Mouse (Mus musculus): ENCODE data around the gene Prkcq. TPM values are rescaled to one million over a fixed set of nuclear protein-coding genes. Genes with fewer than 3 reads are reported as not detected.

The Prkcq gene
- polyA plus RNA-seq, 1 experiment from 2014 or later = 5.6 TPM

DNA sequence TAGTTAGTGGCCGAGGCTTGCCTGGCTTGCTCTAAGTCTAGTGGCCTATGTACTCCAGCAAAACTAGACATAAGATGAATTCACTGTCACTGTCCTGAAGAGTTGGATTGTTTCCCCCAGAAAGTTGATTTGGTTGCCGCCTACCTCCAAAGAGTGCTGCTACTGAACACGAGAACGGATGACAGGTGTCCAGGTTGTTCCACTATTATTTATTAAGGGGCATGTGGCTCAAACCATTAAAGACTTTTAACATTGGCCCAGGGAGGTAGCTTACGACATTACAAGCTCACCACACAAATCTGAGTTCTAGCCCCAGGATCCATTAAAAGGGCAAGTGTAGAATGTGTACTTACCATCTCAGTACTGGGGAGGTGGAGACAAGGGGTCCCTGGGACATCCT lies 92.9 kb downstream of the Prkcq start:
- H3K9me3 ChIP-seq (replicated peaks; ENCODE audit: low read length) = no peaks in the 10 kb centered on the region
- TF ChIP-seq CTCF (IDR thresholded peaks at IDR 0.05; ENCODE audit: low read depth) = no peak
- H3K4me3 ChIP-seq (replicated peaks; ENCODE audit: low read depth, low read length) = no peak overlapping the region
- no peaks in the 10 kb centered on the region for H3K27me3 ChIP-seq (ENCODE audit: insufficient read depth, low read length)
- WGBS = 83% methylated on average over 5 of the region's 5 CpGs
- no peak for DNase-seq (ENCODE audit: low spot score)
- ATAC-seq (replicated peaks; ENCODE audit: low FRiP score, low read depth) = no peak
- H3K4me1 ChIP-seq (replicated peaks; ENCODE audit: insufficient read depth, low read length) = no peaks in the 10 kb centered on the region
- no peaks in the 10 kb centered on the region for H3K36me3 ChIP-seq (ENCODE audit: insufficient read depth, low read length)
- H3K27ac ChIP-seq = no peak overlapping the region
- H3K9ac ChIP-seq (ENCODE audit: low read depth, low read length) = no peak overlapping the region
- H3K4me2 ChIP-seq (ENCODE audit: low read length) = no peak overlapping the region

DNA sequence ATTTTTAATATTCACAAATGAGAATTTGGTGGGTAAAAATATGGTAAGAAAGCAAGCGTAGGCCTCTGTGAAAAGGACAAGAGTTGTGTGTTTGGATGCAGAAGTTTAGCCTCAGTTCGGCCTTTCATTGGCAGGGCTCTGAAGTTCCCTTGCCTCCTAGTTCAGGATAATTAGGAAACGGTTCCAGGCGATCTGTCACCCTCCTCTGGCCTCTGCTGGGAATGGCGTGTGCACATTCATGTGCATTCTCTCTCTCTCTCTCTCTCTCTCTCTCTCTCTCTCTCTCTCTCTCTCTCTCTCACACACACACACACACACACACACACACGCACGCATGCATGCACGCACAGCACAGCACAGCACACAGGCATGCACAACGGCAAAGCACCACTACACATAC lies 93.5 kb downstream of the Prkcq start:
- Histone ChIP-seq H3K36me3 (ENCODE audit: insufficient read depth, low read length) (no peaks in the 10 kb centered on the region), H3K9ac (ENCODE audit: low read depth, low read length) (no peak overlapping the region), H3K27ac (no peak overlapping the region), H3K27me3 (ENCODE audit: insufficient read depth, low read length) (no peaks in the 10 kb centered on the region), H3K4me3 (replicated peaks; ENCODE audit: low read depth, low read length) (no peak overlapping the region), H3K9me3 (replicated peaks; ENCODE audit: low read length) (no peaks in the 10 kb centered on the region), H3K4me1 (replicated peaks; ENCODE audit: insufficient read depth, low read length) (no peaks in the 10 kb centered on the region), H3K4me2 (ENCODE audit: low read length) (no peak overlapping the region)
- 66% methylated on average over 9 of the region's 9 CpGs for WGBS
- peak; percentile 54 for TF ChIP-seq CTCF (IDR thresholded peaks at IDR 0.05; ENCODE audit: low read depth)
- DNase-seq (ENCODE audit: low spot score) (peak; percentile 13), ATAC-seq (replicated peaks; ENCODE audit: low FRiP score, low read depth) (no peak)

DNA sequence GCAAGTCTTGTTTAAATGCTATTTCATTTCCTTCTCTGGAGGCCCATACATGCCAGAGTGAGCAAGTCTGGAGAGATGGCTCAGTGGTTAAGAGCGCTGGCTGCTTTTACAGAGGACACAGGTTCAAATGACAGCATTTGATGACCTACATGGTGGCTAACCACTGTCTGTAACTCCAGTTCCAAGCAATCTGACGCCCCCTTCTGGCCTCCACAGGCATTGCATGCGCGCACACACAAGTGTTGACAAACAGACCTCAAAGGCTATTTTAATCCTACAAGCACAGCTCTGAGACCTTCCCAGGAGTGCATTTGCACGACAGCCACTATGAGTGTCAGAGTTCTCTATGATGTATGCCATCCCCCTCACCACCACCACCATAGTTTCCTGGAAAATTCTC lies 94.4 kb downstream of the Prkcq start:
- Histone ChIP-seq H3K36me3 (ENCODE audit: insufficient read depth, low read length) (no peaks in the 10 kb centered on the region), H3K27me3 (ENCODE audit: insufficient read depth, low read length) (no peaks in the 10 kb centered on the region), H3K9ac (ENCODE audit: low read depth, low read length) (no peak overlapping the region), H3K4me1 (replicated peaks; ENCODE audit: insufficient read depth, low read length) (no peaks in the 10 kb centered on the region), H3K27ac (no peak overlapping the region), H3K4me3 (replicated peaks; ENCODE audit: low read depth, low read length) (no peak overlapping the region), H3K9me3 (replicated peaks; ENCODE audit: low read length) (no peaks in the 10 kb centered on the region), H3K4me2 (ENCODE audit: low read length) (no peak overlapping the region)
- ATAC-seq (replicated peaks; ENCODE audit: low FRiP score, low read depth) (no peak), DNase-seq (ENCODE audit: low spot score) (no peak)
- peak; percentile 42; the same call in 1 of the 2 replicates for TF ChIP-seq CTCF (IDR thresholded peaks at IDR 0.05; ENCODE audit: low read depth)
- WGBS = 65% methylated on average over 5 of the region's 5 CpGs

DNA sequence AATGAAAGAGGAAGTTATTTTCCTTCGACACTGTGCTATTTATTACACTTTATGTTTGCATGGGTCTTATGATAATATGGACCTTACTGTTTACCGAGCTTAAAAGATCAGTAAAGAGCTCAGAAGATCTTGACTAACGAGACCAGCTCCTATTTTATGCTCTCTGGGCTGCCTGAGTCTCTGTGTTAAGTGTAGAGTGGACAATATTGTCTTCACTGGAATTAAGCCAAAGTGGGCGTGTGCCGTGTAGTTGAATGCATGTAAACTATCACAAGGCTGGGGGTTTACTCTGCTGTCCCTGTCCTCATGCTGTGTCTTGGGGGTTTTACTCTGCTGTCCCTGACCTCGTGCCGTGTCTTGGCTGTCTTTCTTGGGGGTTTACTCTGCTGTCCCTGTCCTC lies 107.1 kb downstream of the Prkcq start:
- no peak for ATAC-seq (replicated peaks; ENCODE audit: low FRiP score, low read depth)

DNA sequence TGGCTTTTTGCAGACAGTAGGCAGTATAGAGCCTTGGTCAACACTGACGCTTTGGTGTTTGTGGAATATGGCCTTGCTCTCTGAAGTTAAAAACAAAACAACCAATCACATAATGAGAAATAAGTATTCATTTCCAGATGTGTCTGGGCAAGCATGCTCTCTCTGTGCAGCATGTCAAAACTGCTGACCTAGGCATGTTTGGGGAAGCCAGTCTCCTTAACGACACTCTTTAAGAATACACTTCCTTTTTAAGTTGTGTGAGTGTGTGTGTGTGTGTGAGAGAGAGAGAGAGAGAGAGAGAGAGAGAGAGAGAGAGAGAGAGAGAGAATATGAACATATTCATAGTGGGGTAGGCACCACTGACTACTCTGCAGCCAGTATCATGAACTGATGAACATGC lies 108.3 kb downstream of the Prkcq start:
- no peak for DNase-seq (ENCODE audit: low spot score)
- H3K4me2 ChIP-seq (ENCODE audit: low read length) = no peak overlapping the region
- no peaks in the 10 kb centered on the region for H3K4me1 ChIP-seq (replicated peaks; ENCODE audit: insufficient read depth, low read length)
- no peaks in the 10 kb centered on the region for H3K9me3 ChIP-seq (replicated peaks; ENCODE audit: low read length)
- no peaks in the 10 kb centered on the region for H3K36me3 ChIP-seq (ENCODE audit: insufficient read depth, low read length)
- H3K4me3 ChIP-seq (replicated peaks; ENCODE audit: low read depth, low read length) = no peak overlapping the region
- 64% methylated on average over 2 of the region's 2 CpGs for WGBS
- no peak overlapping the region for H3K27ac ChIP-seq
- H3K9ac ChIP-seq (ENCODE audit: low read depth, low read length) = no peak overlapping the region
- H3K27me3 ChIP-seq (ENCODE audit: insufficient read depth, low read length) = no peaks in the 10 kb centered on the region
- ATAC-seq (replicated peaks; ENCODE audit: low FRiP score, low read depth) = no peak
- no peak for TF ChIP-seq CTCF (IDR thresholded peaks at IDR 0.05; ENCODE audit: low read depth)

More for the DNA sequence above, 107.1 kb downstream of the Prkcq start:
- no peaks in the 10 kb centered on the region for H3K36me3 ChIP-seq (ENCODE audit: insufficient read depth, low read length)
- H3K27me3 ChIP-seq (ENCODE audit: insufficient read depth, low read length) = no peaks in the 10 kb centered on the region
- no peak for DNase-seq (ENCODE audit: low spot score)
- H3K4me3 ChIP-seq (replicated peaks; ENCODE audit: low read depth, low read length) = no peak overlapping the region
- 77% methylated on average over 7 of the region's 7 CpGs for WGBS
- no peaks in the 10 kb centered on the region for H3K9me3 ChIP-seq (replicated peaks; ENCODE audit: low read length)
- no peak overlapping the region for H3K4me2 ChIP-seq (ENCODE audit: low read length)
- TF ChIP-seq CTCF (IDR thresholded peaks at IDR 0.05; ENCODE audit: low read depth) = no peak
- no peaks in the 10 kb centered on the region for H3K4me1 ChIP-seq (replicated peaks; ENCODE audit: insufficient read depth, low read length)
- H3K9ac ChIP-seq (ENCODE audit: low read depth, low read length) = no peak overlapping the region
- H3K27ac ChIP-seq = no peak overlapping the region

DNA sequence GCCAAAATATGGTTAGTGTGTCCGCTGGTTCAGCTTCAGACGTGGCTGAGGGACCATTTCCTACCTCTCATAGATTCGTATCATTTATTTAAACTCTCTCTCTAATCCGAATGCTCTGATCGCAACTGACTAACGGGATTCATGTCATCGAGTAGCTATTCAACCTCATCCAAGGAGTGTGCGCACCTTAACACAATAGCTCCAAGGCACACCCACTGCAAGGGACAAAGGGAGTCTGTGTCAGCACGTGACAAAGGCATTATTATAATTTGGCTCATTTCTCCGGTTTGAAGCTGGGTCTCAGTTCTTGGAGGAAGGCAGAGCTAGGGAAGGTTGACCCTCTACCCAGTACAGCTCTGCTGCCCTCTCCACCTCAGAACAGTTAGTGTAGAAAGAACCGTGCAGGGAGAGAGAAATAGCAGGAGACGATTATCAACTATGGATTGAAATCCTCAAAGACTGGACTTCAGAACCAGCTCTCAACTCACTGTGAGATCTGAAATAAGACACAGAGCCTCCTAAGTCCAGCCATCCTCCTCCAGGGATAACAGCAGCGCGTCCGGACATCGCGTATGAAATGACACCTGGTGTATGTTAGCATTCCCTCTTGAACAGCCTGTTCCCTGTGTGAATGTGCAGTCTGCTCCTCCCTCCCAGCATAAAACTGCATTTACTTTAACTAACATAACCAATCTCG lies 116.1 kb downstream of the Prkcq start:
- Histone ChIP-seq H3K4me2 (ENCODE audit: low read length) (no peak overlapping the region), H3K36me3 (ENCODE audit: insufficient read depth, low read length) (no peaks in the 10 kb centered on the region), H3K27me3 (ENCODE audit: insufficient read depth, low read length) (no peaks in the 10 kb centered on the region), H3K27ac (no peak overlapping the region), H3K4me1 (replicated peaks; ENCODE audit: insufficient read depth, low read length) (no peaks in the 10 kb centered on the region), H3K9me3 (replicated peaks; ENCODE audit: low read length) (no peaks in the 10 kb centered on the region), H3K4me3 (replicated peaks; ENCODE audit: low read depth, low read length) (no peak overlapping the region), H3K9ac (ENCODE audit: low read depth, low read length) (no peak overlapping the region)
- no peak for TF ChIP-seq CTCF (IDR thresholded peaks at IDR 0.05; ENCODE audit: low read depth)
- ATAC-seq (replicated peaks; ENCODE audit: low FRiP score, low read depth) (no peak), DNase-seq (ENCODE audit: low spot score) (no peak)
- WGBS = 74% methylated on average over 18 of the region's 18 CpGs

DNA sequence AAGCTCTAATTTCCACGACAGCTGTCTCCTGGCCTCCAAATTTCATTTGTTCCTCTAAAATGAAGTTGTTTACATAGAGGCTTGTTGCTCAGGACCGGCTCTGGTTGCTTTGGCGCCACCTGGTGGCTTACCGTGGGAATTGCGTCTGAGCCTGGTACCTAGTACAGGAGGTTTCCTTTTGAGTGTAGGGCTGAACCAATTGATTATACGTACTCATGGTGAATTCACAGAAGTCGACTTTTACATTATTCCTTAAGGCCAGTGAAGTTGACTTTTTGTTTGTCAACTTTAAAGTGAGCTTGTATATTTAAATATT lies 116.6 kb downstream of the Prkcq start:
- H3K9ac ChIP-seq (ENCODE audit: low read depth, low read length) = no peak overlapping the region
- peak; percentile 57; the same call in 1 of the 2 replicates for ATAC-seq (replicated peaks; ENCODE audit: low FRiP score, low read depth)
- no peak overlapping the region for H3K4me3 ChIP-seq (replicated peaks; ENCODE audit: low read depth, low read length)
- no peaks in the 10 kb centered on the region for H3K36me3 ChIP-seq (ENCODE audit: insufficient read depth, low read length)
- WGBS = 6% methylated on average over 7 of the region's 7 CpGs
- no peaks in the 10 kb centered on the region for H3K9me3 ChIP-seq (replicated peaks; ENCODE audit: low read length)
- no peaks in the 10 kb centered on the region for H3K27me3 ChIP-seq (ENCODE audit: insufficient read depth, low read length)
- no peak overlapping the region for H3K27ac ChIP-seq
- H3K4me2 ChIP-seq (ENCODE audit: low read length) = no peak overlapping the region
- DNase-seq (ENCODE audit: low spot score) = peak; percentile 79
- TF ChIP-seq CTCF (IDR thresholded peaks at IDR 0.05; ENCODE audit: low read depth) = peak; percentile 99
- H3K4me1 ChIP-seq (replicated peaks; ENCODE audit: insufficient read depth, low read length) = no peaks in the 10 kb centered on the region

Data from kidney, postnatal 0 days (tissue).